Mouse (Mus musculus) ovary, adult 2 months (tissue): ENCODE data around the gene Mov10. TPM values are rescaled to one million over a fixed set of nuclear protein-coding genes. Genes with fewer than 3 reads are reported as not detected.

ENCODE experiments used
- polyA plus RNA-seq: library from polyadenylated mRNA; depleted of rRNA; stranded (reverse); fragments of >200 nt; gene quantifications from 2 replicates; pipeline ENCODE4 v1.2.3, GENCODE M21; 2012; rRNA removed

Mov10 gene
- 29.3 and 37.5 TPM in 2 replicates for polyA plus RNA-seq

DNA sequence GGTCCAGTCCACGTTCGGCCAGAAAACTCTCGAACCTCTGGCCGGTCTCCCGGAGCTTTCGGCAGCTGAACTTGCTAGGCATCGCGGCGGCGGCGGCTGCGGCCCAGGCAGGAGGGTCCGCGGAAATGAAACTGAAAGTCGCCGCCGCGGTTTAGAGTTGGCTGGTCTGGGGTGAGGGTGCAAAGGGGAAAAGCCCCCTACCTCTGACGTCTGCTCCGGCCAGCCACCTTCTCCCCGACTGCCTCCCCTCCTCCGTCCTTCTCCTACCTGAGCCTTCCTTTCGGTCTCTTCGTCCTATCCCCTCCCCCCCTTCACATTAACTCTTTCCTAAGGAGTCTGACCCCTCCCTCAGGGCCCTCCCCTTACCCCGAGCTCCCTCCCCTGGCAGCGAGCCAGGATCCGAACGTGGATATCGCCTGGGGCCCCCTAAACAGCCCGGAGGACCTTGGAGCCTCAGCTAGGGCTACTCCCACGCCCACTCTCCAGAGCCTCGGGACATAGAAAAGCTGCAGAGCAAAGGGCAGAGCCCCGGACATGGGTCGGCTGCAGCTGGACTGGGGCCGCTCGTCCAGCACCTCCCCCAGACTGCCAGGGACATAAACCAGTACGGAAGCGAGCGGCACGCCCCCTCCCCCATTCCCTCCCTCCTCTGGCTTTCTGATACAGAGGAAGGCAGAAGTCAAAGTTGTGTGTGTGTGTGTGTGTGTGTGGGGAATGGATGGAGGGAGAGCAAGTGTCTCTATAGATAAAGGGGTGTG is at the start of gene Mov10:
Gene Mov10 (minus strand): TSS at position 573 of the 758 bp plus-strand sequence.

DNA sequence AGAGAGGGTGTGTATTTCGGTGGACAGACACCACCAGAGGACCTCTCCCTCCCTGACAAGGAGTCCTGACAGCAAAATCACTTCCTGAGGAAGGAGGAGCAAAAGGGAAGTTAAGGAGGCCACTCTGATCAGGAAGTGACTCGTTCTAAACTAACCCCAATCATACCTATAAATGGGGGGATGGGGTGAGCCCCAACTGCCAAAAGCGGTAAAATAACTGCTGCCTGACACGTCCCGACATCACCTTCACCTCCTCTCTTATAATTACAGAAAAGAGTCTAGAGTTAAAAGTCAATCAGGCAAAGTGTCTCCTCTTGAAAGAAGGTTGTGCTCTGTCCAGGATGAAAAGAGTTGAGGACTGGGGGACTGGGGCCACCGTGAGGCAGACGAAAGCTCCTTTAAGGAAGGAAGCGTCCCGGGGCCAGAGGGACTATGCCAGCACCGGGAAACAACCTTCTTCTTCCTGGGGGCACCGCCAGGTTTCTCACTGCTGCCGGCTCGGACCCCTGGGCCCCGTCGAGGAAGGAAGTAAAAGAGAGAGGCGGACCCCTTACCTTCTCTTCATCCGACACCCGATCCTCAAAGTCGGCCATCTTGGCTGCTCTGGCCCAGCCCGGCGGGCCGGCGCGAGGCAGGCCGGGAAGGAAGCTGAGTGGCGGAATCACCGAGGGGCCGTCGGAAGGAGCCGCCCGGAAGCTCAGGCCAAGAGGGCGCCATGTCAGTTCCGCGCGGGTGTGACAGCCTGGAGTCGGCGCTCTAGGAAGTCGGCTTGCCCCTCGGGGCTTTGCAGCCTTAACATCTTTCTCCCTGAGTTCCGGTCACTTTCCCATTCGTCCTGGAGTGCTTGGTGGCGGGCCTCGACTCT is 45.7 kb upstream of the Mov10 start, which contains the start of the genes St7l and Capza1:
Gene St7l (plus strand): TSS at position 220 of the 865 bp plus-strand sequence.
Gene Capza1 (minus strand): TSS at position 720 of the 865 bp plus-strand sequence.

DNA sequence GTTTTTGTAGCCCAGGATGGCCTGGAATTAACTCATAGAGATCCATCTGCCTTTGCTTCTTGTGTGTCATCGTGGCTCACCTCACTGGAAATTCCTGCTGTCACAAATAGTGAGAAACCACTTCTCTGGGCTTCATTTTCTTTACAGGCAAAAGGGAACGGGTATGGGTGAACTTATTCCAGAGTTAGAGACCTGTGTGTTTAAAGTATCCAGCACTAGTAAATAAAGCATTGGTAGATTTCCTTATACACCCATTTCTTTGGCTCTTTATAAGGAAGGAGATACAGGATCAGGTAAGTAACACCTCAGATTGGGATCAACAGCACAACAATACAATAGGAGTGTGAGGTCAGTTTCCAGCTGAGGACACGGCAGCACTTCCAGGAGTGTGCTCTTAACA is 30.3 kb downstream of the Mov10 start, which contains the start of gene Rhoc:
Gene Rhoc (plus strand): TSS at position 301 of the 400 bp plus-strand sequence.

DNA sequence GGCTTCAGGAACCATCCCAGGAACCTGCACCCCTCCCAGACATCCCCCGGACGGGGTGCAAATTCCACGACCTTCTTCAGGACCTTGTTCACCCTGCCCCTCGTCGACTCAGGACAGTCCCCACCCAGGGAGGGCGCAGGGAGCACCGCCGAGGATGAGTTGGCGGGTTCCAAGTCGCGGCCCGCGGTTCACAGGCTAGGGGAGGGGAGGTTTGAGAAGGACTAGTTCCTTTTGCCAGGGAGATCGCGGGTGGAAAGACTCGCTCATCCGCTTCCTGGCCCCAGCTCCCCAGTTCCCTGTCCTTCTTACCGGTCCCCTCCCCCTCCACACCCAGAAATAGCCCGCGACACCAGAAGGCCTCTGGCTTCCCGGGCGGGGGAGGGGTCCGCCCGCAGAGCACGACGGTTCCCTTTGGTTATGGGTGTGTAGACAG is 36.9 kb downstream of the Mov10 start, which contains the start of gene Fam19a3:
Gene Fam19a3 (minus strand): TSS at position 370 of the 433 bp plus-strand sequence.

DNA sequence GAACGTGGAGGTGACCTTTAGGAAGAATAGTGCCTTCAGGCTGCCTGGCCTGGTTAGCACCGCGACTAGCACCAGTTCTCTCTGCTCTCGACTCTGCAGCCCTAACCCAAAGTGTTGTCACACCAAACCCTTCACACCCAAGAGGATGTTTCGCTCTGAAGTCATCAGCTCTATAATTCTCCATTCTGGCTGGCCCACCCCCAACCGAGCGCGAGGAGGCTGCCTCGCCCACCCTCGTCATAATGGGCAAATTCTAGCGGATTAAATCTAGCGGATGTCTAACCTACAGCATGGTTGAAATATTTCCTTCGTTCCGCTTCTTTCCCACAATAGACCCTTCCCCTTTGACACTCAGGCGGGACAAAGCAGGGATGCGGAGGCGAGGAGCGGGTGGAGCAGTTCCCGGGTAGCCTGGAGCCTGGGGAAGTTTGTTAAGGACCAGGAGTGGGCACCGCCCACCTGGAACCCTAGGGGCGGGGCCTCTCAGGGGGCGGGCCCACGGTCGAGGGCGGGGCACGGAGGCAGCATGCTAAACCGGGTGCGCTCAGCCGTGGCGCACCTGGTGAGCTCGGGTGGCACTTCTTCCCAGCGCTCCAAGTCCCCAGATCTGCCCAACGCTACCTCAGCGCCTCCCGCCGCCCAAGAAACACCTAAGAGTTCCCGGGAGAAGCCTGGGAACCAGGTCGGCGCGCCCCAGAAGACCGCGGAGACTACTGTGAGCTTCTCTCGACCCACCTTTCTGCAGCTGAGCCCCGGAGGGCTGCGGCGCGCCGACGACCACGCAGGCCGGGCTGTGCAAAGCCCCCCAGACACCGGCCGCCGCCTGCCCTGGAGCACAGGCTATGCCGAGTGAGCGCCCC is 37.6 kb downstream of the Mov10 start, which contains the start of gene Ppm1j:
Gene Ppm1j (plus strand): TSS at position 496 of the 860 bp plus-strand sequence.

Other genes with a start within 250 kb of the Mov10 start
- 20.3 and 30.8 TPM in 2 replicates for gene Slc16a1, start 179.9 kb downstream of the Mov10 start, polyA plus RNA-seq
- gene Ppm1j, start 37.5 kb downstream of the Mov10 start, polyA plus RNA-seq: 6.4 and 7.1 TPM in 2 replicates
- gene Fam19a3, start 36.7 kb downstream of the Mov10 start, polyA plus RNA-seq: 0.19 and 0.22 TPM in 2 replicates
- gene Rhoc, start 30.2 kb downstream of the Mov10 start, polyA plus RNA-seq: 119 and 139 TPM in 2 replicates
- gene St7l, start 45.4 kb upstream of the Mov10 start, polyA plus RNA-seq: 4.7 and 5.4 TPM in 2 replicates
- 11.1 and 14.4 TPM in 2 replicates for gene Capza1, start 45.9 kb upstream of the Mov10 start, polyA plus RNA-seq
- 23.3 and 30.6 TPM in 2 replicates for gene Wnt2b, start 143.4 kb upstream of the Mov10 start, polyA plus RNA-seq
- 3.8 and 4.4 TPM in 2 replicates for gene Cttnbp2nl, start 234.6 kb upstream of the Mov10 start, polyA plus RNA-seq
- not detected in 2 replicates for gene 4930564D02Rik, start 248.3 kb upstream of the Mov10 start, polyA plus RNA-seq